Mouse (Mus musculus) CH12.LX (cell line): ENCODE results near the gene Fancc. TPM values are rescaled to one million over a fixed set of nuclear protein-coding genes. Genes with fewer than 3 reads are reported as not detected.

Experiments
- DNase-seq: peaks from one replicate; pipeline ENCODE4 v3.0.0-alpha.2; 2013; ENCODE audit errors: extremely low read depth
- H3K27ac ChIP-seq: 2 replicates; pipeline ENCODE4 v1.5.1; 2012; ENCODE audit warnings: low read depth, mild to moderate bottlenecking, control low read depth, moderate library complexity; ENCODE audit not compliant: insufficient read depth
- H3K27me3 ChIP-seq: replicated peaks from 2 replicates; pipeline ENCODE3; 2012; ENCODE audit warnings: inconsistent platforms
- H3K36me3 ChIP-seq, 2 experiments: replicated peaks in 1 of 2; 2 replicates each; pipeline versions ENCODE3 to v1.6.1; 2012; ENCODE audit warnings: inconsistent platforms in 1 of 2, low read length in 1 of 2, mild to moderate bottlenecking in 1 of 2, mixed read lengths in 1 of 2, moderate library complexity in 1 of 2; ENCODE audit not compliant: control insufficient read depth in 1 of 2, insufficient read depth in 1 of 2
- H3K4me1 ChIP-seq, 2 experiments: 2 replicates each; pipeline ENCODE4 v1.6.1; 2012; ENCODE audit warnings: inconsistent platforms in 1 of 2, moderate library complexity in 1 of 2; ENCODE audit not compliant: insufficient read depth in 2 of 2, control insufficient read depth in 1 of 2
- H3K4me2 ChIP-seq: 2 replicates; pipeline ENCODE4 v1.6.1; 2012; ENCODE audit warnings: low read depth, mild to moderate bottlenecking, control low read depth; ENCODE audit not compliant: poor library complexity, insufficient read depth, severe bottlenecking
- H3K4me3 ChIP-seq, 3 experiments: fragments of 150-350 bp in 1 of 3; sonication (generic) in 1 of 3; replicated peaks in 1 of 3; 2 replicates each; pipeline versions ENCODE3 to v1.5.1; 2011 to 2012; ENCODE audit warnings: low read depth in 2 of 3, low read length in 2 of 3, mild to moderate bottlenecking in 2 of 3, moderate library complexity in 2 of 3, control low read depth in 1 of 3, improper control_type of control experiment in 1 of 3, inconsistent platforms in 1 of 3, mixed read lengths in 1 of 3; ENCODE audit not compliant: poor library complexity in 1 of 3
- H3K79me2 ChIP-seq: replicated peaks from 2 replicates; pipeline ENCODE4 v1.6.1; 2012; ENCODE audit warnings: mild to moderate bottlenecking, moderate library complexity; ENCODE audit not compliant: control insufficient read depth, poor library complexity, insufficient read depth, severe bottlenecking; ENCODE audit errors: extremely low read depth
- H3K9ac ChIP-seq: 2 replicates; pipeline ENCODE4 v1.6.1; 2012; ENCODE audit warnings: low read depth, mild to moderate bottlenecking, control low read depth, moderate library complexity; ENCODE audit not compliant: insufficient read depth
- H3K9me3 ChIP-seq: replicated peaks from 2 replicates; pipeline ENCODE3; 2012; ENCODE audit warnings: low read length, inconsistent platforms, mixed read lengths
- BHLHE40 ChIP-seq: IDR thresholded peaks from 2 replicates; pipeline ENCODE4 v1.6.1; 2011; ENCODE audit warnings: mild to moderate bottlenecking, low read depth, low read length, improper control_type of control experiment
- CHD2 ChIP-seq: IDR thresholded peaks from 2 replicates; pipeline ENCODE4 v1.6.1; 2011; ENCODE audit warnings: low read length, improper control_type of control experiment
- CTCF ChIP-seq, 2 experiments: IDR thresholded peaks in 1 of 2; conservative IDR thresholded peaks in 1 of 2; 2 replicates each; pipeline ENCODE4 v1.5.1; 2011 to 2012; ENCODE audit warnings: low read depth in 2 of 2, low read length in 2 of 2, improper control_type of control experiment in 1 of 2, inconsistent platforms in 1 of 2, mild to moderate bottlenecking in 1 of 2, moderate library complexity in 1 of 2
- ELF1 ChIP-seq: IDR thresholded peaks from 2 replicates; pipeline ENCODE4 v1.6.1; 2014; ENCODE audit warnings: low read depth, mild to moderate bottlenecking, inconsistent platforms, low read length, improper control_type of control experiment
- EP300 ChIP-seq: IDR thresholded peaks from 2 replicates; pipeline ENCODE4 v1.6.1; 2011; ENCODE audit warnings: low read length, improper control_type of control experiment
- ETS1 ChIP-seq: conservative IDR thresholded peaks from 2 replicates; pipeline ENCODE4 v1.6.1; 2012; ENCODE audit warnings: low read depth, mild to moderate bottlenecking, inconsistent platforms, low read length, improper control_type of control experiment, moderate library complexity
- GABPA ChIP-seq: IDR thresholded peaks from 2 replicates; pipeline ENCODE4 v1.6.1; 2012; ENCODE audit warnings: low read depth, low read length, improper control_type of control experiment, inconsistent platforms; ENCODE audit not compliant: insufficient replicate concordance
- HCFC1 ChIP-seq: IDR thresholded peaks from 2 replicates; pipeline ENCODE4 v1.6.1; 2012; ENCODE audit warnings: low read depth, mild to moderate bottlenecking, inconsistent platforms, low read length, improper control_type of control experiment
- JUN ChIP-seq: IDR thresholded peaks from 2 replicates; pipeline ENCODE4 v1.6.1; 2011; ENCODE audit warnings: low read depth, mild to moderate bottlenecking, low read length, improper control_type of control experiment, moderate library complexity; ENCODE audit not compliant: insufficient read depth
- MAFK ChIP-seq: IDR thresholded peaks from 2 replicates; pipeline ENCODE4 v1.6.1; 2011; ENCODE audit warnings: low read length, improper control_type of control experiment; ENCODE audit not compliant: insufficient replicate concordance
- MAX ChIP-seq: IDR thresholded peaks from 2 replicates; pipeline ENCODE4 v1.6.1; 2011; ENCODE audit warnings: low read length, improper control_type of control experiment
- MAZ ChIP-seq: IDR thresholded peaks from 2 replicates; pipeline ENCODE4 v1.6.1; 2012; ENCODE audit warnings: low read depth, mild to moderate bottlenecking, inconsistent platforms, low read length, improper control_type of control experiment, moderate library complexity
- MEF2A ChIP-seq: IDR thresholded peaks from 2 replicates; pipeline ENCODE4 v1.6.1; 2014; ENCODE audit warnings: low read depth, mild to moderate bottlenecking, inconsistent platforms, low read length, improper control_type of control experiment, borderline replicate concordance
- NELFE ChIP-seq: IDR thresholded peaks from 2 replicates; pipeline ENCODE4 v1.6.1; 2011; ENCODE audit warnings: low read depth, low read length, improper control_type of control experiment
- NRF1 ChIP-seq: IDR thresholded peaks from 2 replicates; pipeline ENCODE4 v1.6.1; 2014; ENCODE audit warnings: low read depth, mild to moderate bottlenecking, inconsistent platforms, low read length, improper control_type of control experiment, moderate library complexity
- PAX5 ChIP-seq: IDR thresholded peaks from 2 replicates; pipeline ENCODE4 v1.6.1; 2012; ENCODE audit warnings: low read length, inconsistent platforms, mixed read lengths
- RAD21 ChIP-seq: IDR thresholded peaks from 2 replicates; pipeline ENCODE4 v1.6.1; 2011; ENCODE audit warnings: low read depth, mild to moderate bottlenecking, low read length, improper control_type of control experiment, moderate library complexity
- RCOR1 ChIP-seq: conservative IDR thresholded peaks from 2 replicates; pipeline ENCODE4 v1.6.1; 2012; ENCODE audit warnings: low read depth, mild to moderate bottlenecking, inconsistent platforms, low read length, improper control_type of control experiment
- SIN3A ChIP-seq: IDR thresholded peaks from 2 replicates; pipeline ENCODE4 v1.6.1; 2012; ENCODE audit warnings: low read length, improper control_type of control experiment, inconsistent platforms
- SMC3 ChIP-seq: IDR thresholded peaks from 2 replicates; pipeline ENCODE4 v1.6.1; 2011; ENCODE audit warnings: low read depth, low read length, improper control_type of control experiment
- TBP ChIP-seq: conservative IDR thresholded peaks from 2 replicates; pipeline ENCODE4 v1.6.1; 2011; ENCODE audit warnings: low read depth, low read length, improper control_type of control experiment
- UBTF ChIP-seq: IDR thresholded peaks from 2 replicates; pipeline ENCODE4 v1.6.1; 2012; ENCODE audit warnings: low read depth, mild to moderate bottlenecking, inconsistent platforms, low read length, improper control_type of control experiment, moderate library complexity
- USF1 ChIP-seq: IDR thresholded peaks from 2 replicates; pipeline ENCODE4 v1.6.1; 2014; ENCODE audit warnings: low read depth, mild to moderate bottlenecking, inconsistent platforms, low read length, improper control_type of control experiment
- ZC3H11A ChIP-seq: IDR thresholded peaks from 2 replicates; pipeline ENCODE4 v1.6.1; 2012; ENCODE audit warnings: low read depth, mild to moderate bottlenecking, inconsistent platforms, low read length, improper control_type of control experiment
- ZNF384 ChIP-seq: IDR thresholded peaks from 2 replicates; pipeline ENCODE4 v1.6.1; 2012; ENCODE audit warnings: low read depth, low read length, improper control_type of control experiment, inconsistent platforms
- dilution Hi-C: fragments of 300-500 bp; cut with MboI; formaldehyde crosslinking; loops from 2 replicates; pipeline ENCODE4 v1.14.3; 2020; ENCODE audit warnings: low sequenced_read_pairs; ENCODE audit not compliant: extremely low pct_unique_long_range_greater_than_20kb, extremely low pct_ligation_motif_present
- in situ Hi-C: fragments of 300-500 bp; cut with MboI; formaldehyde crosslinking; loops from 3 replicates; pipeline ENCODE4 v1.14.3; 2019; ENCODE audit warnings: low sequenced_read_pairs, low pct_ligation_motif_present, low pct_unique_long_range_greater_than_20kb, mixed read lengths
- polyA plus RNA-seq: library from polyadenylated mRNA; unstranded; fragments of >175 nt; gene quantifications from 2 replicates; pipeline ENCODE4 v1.2.1, GENCODE M21; 2012; ENCODE audit warnings: low read depth; ENCODE audit not compliant: insufficient read length
- total RNA-seq, 2 experiments: library from RNA; depleted of rRNA; stranded (reverse); fragments of 300-350 nt in 1 of 2; fragments of >200 nt in 1 of 2; gene quantifications; 2 replicates each; pipeline ENCODE4 v1.2.3; 2012 to 2014

Gene Fancc
- total and polyA plus RNA-seq, 3 experiments, result 8.2 to 12.4 (median 8.7) TPM

GRCm38 (mm10) chr13:63277316-63277715 is 219.8 kb downstream of the Fancc start:
- no peak overlapping the region for H3K27ac ChIP-seq
- dilution Hi-C loops, result no loop called here
- no peaks in the 10 kb centered on the region for H3K27me3 ChIP-seq
- H3K36me3 ChIP-seq, result peaks cover 0 to 50% of the 10 kb centered on the region in 2 experiments
- no peak overlapping the region for H3K4me2 ChIP-seq
- DNase-seq, result no peak
- no peak overlapping the region for H3K4me3 ChIP-seq
- H3K79me2 ChIP-seq, result 0 out of 2 replicates have a peak, but pooled peaks cover 3% of the 10 kb centered on the region
- no peak overlapping the region for H3K9ac ChIP-seq
- TF ChIP-seq USF1 (no peak), CHD2 (no peak), ETS1 (no peak), JUN (no peak), NELFE (no peak), BHLHE40 (no peak), SIN3A (no peak), EP300 (no peak), MEF2A (no peak), MAX (no peak), RCOR1 (no peak)
- in situ Hi-C loops, result no loop called here
- no peaks in the 10 kb centered on the region for H3K9me3 ChIP-seq
- H3K4me1 ChIP-seq, result peaks cover 3 to 27% of the 10 kb centered on the region in 2 experiments; a peak in 3 of 4 replicates

- no peaks in the 10 kb centered on the region for H3K9me3 ChIP-seq
- dilution Hi-C loops (no loop called here), in situ Hi-C loops (no loop called here)
- no peak overlapping the region for H3K9ac ChIP-seq
- H3K79me2 ChIP-seq, result 0 out of 2 replicates have a peak, but pooled peaks cover 6% of the 10 kb centered on the region
- no peak overlapping the region for H3K4me3 ChIP-seq
- DNase-seq, result no peak
- peaks cover 3 to 27% of the 10 kb centered on the region in 2 experiments; a peak in 3 of 4 replicates for H3K4me1 ChIP-seq
- no peak overlapping the region for H3K27ac ChIP-seq
- peaks cover 0 to 43% of the 10 kb centered on the region in 2 experiments for H3K36me3 ChIP-seq
- no peaks in the 10 kb centered on the region for H3K27me3 ChIP-seq
- TF ChIP-seq SMC3, result no peak
- no peak for TF ChIP-seq ETS1
- TF ChIP-seq SIN3A, result no peak
- no peak for TF ChIP-seq MAX
- no peak for TF ChIP-seq MAZ
- no peak for TF ChIP-seq UBTF
- TF ChIP-seq GABPA, result no peak
- TF ChIP-seq RAD21, result no peak
- no peak for TF ChIP-seq ZC3H11A
- TF ChIP-seq JUN, result no peak
- no peak for TF ChIP-seq HCFC1
- no peak for TF ChIP-seq ELF1
- TF ChIP-seq MAFK, result no peak
- no peak for TF ChIP-seq ZNF384
- TF ChIP-seq CTCF (conservative IDR thresholded peaks at IDR 0.05 in 1 of 2, IDR thresholded peaks at IDR 0.05 in 1 of 2; ENCODE audit: low read depth in 2 of 2, low read length in 2 of 2), result no peak
- no peak for TF ChIP-seq PAX5
- no peak for TF ChIP-seq USF1
- no peak for TF ChIP-seq TBP
- TF ChIP-seq NRF1, result no peak
- no peak overlapping the region for H3K4me2 ChIP-seq
Measured at GRCm38 (mm10) chr13:63276389-63276788, 220.7 kb downstream of the Fancc start.
